Mouse (Mus musculus): ENCODE data around the gene Gosr1. TPM values are rescaled to one million over a fixed set of nuclear protein-coding genes. Genes with fewer than 3 reads are reported as not detected.
A peak's percentile ranks its signal among the peaks of the same experiment; 100 is the strongest.

Gene Gosr1
- polyA plus RNA-seq, 1 experiment from 2014 or later = 24.4 TPM

- ATAC-seq (replicated peaks; ENCODE audit: low FRiP score) = no peak
- DNase-seq (ENCODE audit: low spot score) = no peak
- no peak overlapping the region for H3K9ac ChIP-seq (ENCODE audit: low read depth, low read length)
- no peak overlapping the region for H3K4me3 ChIP-seq (ENCODE audit: low read depth, low read length)
- no peaks in the 10 kb centered on the region for H3K27me3 ChIP-seq (replicated peaks; ENCODE audit: control insufficient read depth, insufficient read depth, low read length)
- H3K9me3 ChIP-seq (ENCODE audit: control insufficient read depth, low read length) = no peaks in the 10 kb centered on the region
- WGBS = 77% methylated on average over 8 of the region's 8 CpGs
- H3K4me2 ChIP-seq = no peak overlapping the region
- no peak overlapping the region for H3K27ac ChIP-seq (ENCODE audit: low read depth, low read length)
- H3K36me3 ChIP-seq (ENCODE audit: control insufficient read depth, insufficient read depth, low read length) = peaks cover 3% of the 10 kb centered on the region
- no peaks in the 10 kb centered on the region for H3K4me1 ChIP-seq (replicated peaks; ENCODE audit: control insufficient read depth, insufficient read depth, low read length)
Observed at GRCm38 (mm10) chr11:76723911-76724310, 39.5 kb downstream of the Gosr1 start.

GRCm38 (mm10) chr11:76717000-76717399, 46.4 kb downstream of the Gosr1 start:
- Histone ChIP-seq H3K36me3 (ENCODE audit: control insufficient read depth, insufficient read depth, low read length) (no peaks in the 10 kb centered on the region), H3K9ac (ENCODE audit: low read depth, low read length) (no peak overlapping the region), H3K4me3 (ENCODE audit: low read depth, low read length) (no peak overlapping the region), H3K9me3 (ENCODE audit: control insufficient read depth, low read length) (no peaks in the 10 kb centered on the region), H3K27ac (ENCODE audit: low read depth, low read length) (no peak overlapping the region), H3K27me3 (replicated peaks; ENCODE audit: control insufficient read depth, insufficient read depth, low read length) (no peaks in the 10 kb centered on the region), H3K4me1 (replicated peaks; ENCODE audit: control insufficient read depth, insufficient read depth, low read length) (no peaks in the 10 kb centered on the region), H3K4me2 (no peak overlapping the region)
- DNase-seq (ENCODE audit: low spot score) (no peak), ATAC-seq (replicated peaks; ENCODE audit: low FRiP score) (no peak)
- 79% methylated on average over 4 of the region's 4 CpGs for WGBS

GRCm38 (mm10) chr11:76709625-76710452, 53.5 kb downstream of the Gosr1 start:
- WGBS = 32% methylated on average over 13 of the region's 17 CpGs
- no peak for ATAC-seq (replicated peaks; ENCODE audit: low FRiP score)

GRCm38 (mm10) chr11:76708881-76709280, 54.5 kb downstream of the Gosr1 start:
- H3K27ac ChIP-seq (ENCODE audit: low read depth, low read length) = no peak overlapping the region
- WGBS = 36% methylated on average over 1 of the region's 1 CpGs
- no peak overlapping the region for H3K4me2 ChIP-seq
- no peaks in the 10 kb centered on the region for H3K27me3 ChIP-seq (replicated peaks; ENCODE audit: control insufficient read depth, insufficient read depth, low read length)
- no peak overlapping the region for H3K9ac ChIP-seq (ENCODE audit: low read depth, low read length)
- no peaks in the 10 kb centered on the region for H3K36me3 ChIP-seq (ENCODE audit: control insufficient read depth, insufficient read depth, low read length)
- H3K4me3 ChIP-seq (ENCODE audit: low read depth, low read length) = no peak overlapping the region
- DNase-seq (ENCODE audit: low spot score) = no peak
- no peak for ATAC-seq (replicated peaks; ENCODE audit: low FRiP score)
- H3K9me3 ChIP-seq (ENCODE audit: control insufficient read depth, low read length) = no peaks in the 10 kb centered on the region
- H3K4me1 ChIP-seq (replicated peaks; ENCODE audit: control insufficient read depth, insufficient read depth, low read length) = no peaks in the 10 kb centered on the region

More at GRCm38 (mm10) chr11:76709625-76710452, 53.5 kb downstream of the Gosr1 start:
- Histone ChIP-seq H3K27me3 (replicated peaks; ENCODE audit: control insufficient read depth, insufficient read depth, low read length) (no peaks in the 10 kb centered on the region), H3K4me1 (replicated peaks; ENCODE audit: control insufficient read depth, insufficient read depth, low read length) (no peaks in the 10 kb centered on the region), H3K36me3 (ENCODE audit: control insufficient read depth, insufficient read depth, low read length) (no peaks in the 10 kb centered on the region), H3K4me2 (no peak overlapping the region), H3K9me3 (ENCODE audit: control insufficient read depth, low read length) (no peaks in the 10 kb centered on the region), H3K4me3 (ENCODE audit: low read depth, low read length) (no peak overlapping the region), H3K27ac (ENCODE audit: low read depth, low read length) (no peak overlapping the region), H3K9ac (ENCODE audit: low read depth, low read length) (no peak overlapping the region)
- DNase-seq (ENCODE audit: low spot score) = no peak

- ATAC-seq (replicated peaks; ENCODE audit: low FRiP score) = no peak
- H3K36me3 ChIP-seq (ENCODE audit: control insufficient read depth, insufficient read depth, low read length) = no peaks in the 10 kb centered on the region
- H3K27me3 ChIP-seq (replicated peaks; ENCODE audit: control insufficient read depth, insufficient read depth, low read length) = no peaks in the 10 kb centered on the region
- H3K9ac ChIP-seq (ENCODE audit: low read depth, low read length) = no peak overlapping the region
- H3K4me1 ChIP-seq (replicated peaks; ENCODE audit: control insufficient read depth, insufficient read depth, low read length) = no peaks in the 10 kb centered on the region
- 76% methylated on average over 1 of the region's 1 CpGs for WGBS
- H3K4me3 ChIP-seq (ENCODE audit: low read depth, low read length) = no peak overlapping the region
- no peak overlapping the region for H3K27ac ChIP-seq (ENCODE audit: low read depth, low read length)
- DNase-seq (ENCODE audit: low spot score) = no peak
- no peak overlapping the region for H3K4me2 ChIP-seq
- no peaks in the 10 kb centered on the region for H3K9me3 ChIP-seq (ENCODE audit: control insufficient read depth, low read length)
Observed at GRCm38 (mm10) chr11:76708066-76708465, 55.3 kb downstream of the Gosr1 start.

- WGBS = 83% methylated on average over 3 of the region's 3 CpGs
- no peak for DNase-seq (ENCODE audit: low spot score)
- no peak for ATAC-seq (replicated peaks; ENCODE audit: low FRiP score)
- Histone ChIP-seq H3K27ac (ENCODE audit: low read depth, low read length) (no peak overlapping the region), H3K36me3 (ENCODE audit: control insufficient read depth, insufficient read depth, low read length) (no peaks in the 10 kb centered on the region), H3K4me3 (ENCODE audit: low read depth, low read length) (no peak overlapping the region), H3K27me3 (replicated peaks; ENCODE audit: control insufficient read depth, insufficient read depth, low read length) (no peaks in the 10 kb centered on the region), H3K9me3 (ENCODE audit: control insufficient read depth, low read length) (no peaks in the 10 kb centered on the region), H3K4me1 (replicated peaks; ENCODE audit: control insufficient read depth, insufficient read depth, low read length) (no peaks in the 10 kb centered on the region), H3K4me2 (no peak overlapping the region), H3K9ac (ENCODE audit: low read depth, low read length) (no peak overlapping the region)
Observed at GRCm38 (mm10) chr11:76707656-76708055, 55.7 kb downstream of the Gosr1 start.

- no peaks in the 10 kb centered on the region for H3K4me1 ChIP-seq (replicated peaks; ENCODE audit: control insufficient read depth, insufficient read depth, low read length)
- ATAC-seq (replicated peaks; ENCODE audit: low FRiP score) = no peak
- peak overlapping the region; percentile 36; the same call in 1 of the 2 replicates for H3K4me2 ChIP-seq
- DNase-seq (ENCODE audit: low spot score) = no peak
- H3K27ac ChIP-seq (ENCODE audit: low read depth, low read length) = no peak overlapping the region
- 46% methylated on average over 8 of the region's 9 CpGs for WGBS
- H3K9ac ChIP-seq (ENCODE audit: low read depth, low read length) = no peak overlapping the region
- H3K9me3 ChIP-seq (ENCODE audit: control insufficient read depth, low read length) = no peaks in the 10 kb centered on the region
- H3K27me3 ChIP-seq (replicated peaks; ENCODE audit: control insufficient read depth, insufficient read depth, low read length) = no peaks in the 10 kb centered on the region
- no peak overlapping the region for H3K4me3 ChIP-seq (ENCODE audit: low read depth, low read length)
- H3K36me3 ChIP-seq (ENCODE audit: control insufficient read depth, insufficient read depth, low read length) = no peaks in the 10 kb centered on the region
Observed at GRCm38 (mm10) chr11:76699626-76700025, 63.8 kb downstream of the Gosr1 start.

GRCm38 (mm10) chr11:76695810-76696209, 67.6 kb downstream of the Gosr1 start:
- no peak for DNase-seq (ENCODE audit: low spot score)
- H3K36me3 ChIP-seq (ENCODE audit: control insufficient read depth, insufficient read depth, low read length) = no peaks in the 10 kb centered on the region
- H3K27me3 ChIP-seq (replicated peaks; ENCODE audit: control insufficient read depth, insufficient read depth, low read length) = no peaks in the 10 kb centered on the region
- no peak overlapping the region for H3K9ac ChIP-seq (ENCODE audit: low read depth, low read length)
- H3K4me1 ChIP-seq (replicated peaks; ENCODE audit: control insufficient read depth, insufficient read depth, low read length) = no peaks in the 10 kb centered on the region
- no peak overlapping the region for H3K4me3 ChIP-seq (ENCODE audit: low read depth, low read length)
- H3K27ac ChIP-seq (ENCODE audit: low read depth, low read length) = no peak overlapping the region
- H3K4me2 ChIP-seq = no peak overlapping the region
- WGBS = 58% methylated on average over 6 of the region's 6 CpGs
- no peaks in the 10 kb centered on the region for H3K9me3 ChIP-seq (ENCODE audit: control insufficient read depth, low read length)
- ATAC-seq (replicated peaks; ENCODE audit: low FRiP score) = no peak

- no peak for DNase-seq (ENCODE audit: low spot score)
- Histone ChIP-seq H3K27ac (ENCODE audit: low read depth, low read length) (no peak overlapping the region), H3K27me3 (replicated peaks; ENCODE audit: control insufficient read depth, insufficient read depth, low read length) (no peaks in the 10 kb centered on the region), H3K4me2 (no peak overlapping the region), H3K4me3 (ENCODE audit: low read depth, low read length) (no peak overlapping the region), H3K4me1 (replicated peaks; ENCODE audit: control insufficient read depth, insufficient read depth, low read length) (no peaks in the 10 kb centered on the region), H3K36me3 (ENCODE audit: control insufficient read depth, insufficient read depth, low read length) (no peaks in the 10 kb centered on the region), H3K9ac (ENCODE audit: low read depth, low read length) (no peak overlapping the region), H3K9me3 (ENCODE audit: control insufficient read depth, low read length) (no peaks in the 10 kb centered on the region)
- no peak for ATAC-seq (replicated peaks; ENCODE audit: low FRiP score)
- WGBS = 66% methylated on average over 3 of the region's 3 CpGs
Observed at GRCm38 (mm10) chr11:76692096-76692495, 71.3 kb downstream of the Gosr1 start.
